Mouse (Mus musculus): ENCODE data around the gene Nfyb. TPM values are rescaled to one million over a fixed set of nuclear protein-coding genes. Genes with fewer than 3 reads are reported as not detected.

The Nfyb gene
- polyA plus RNA-seq, 1 experiment: not detected

DNA sequence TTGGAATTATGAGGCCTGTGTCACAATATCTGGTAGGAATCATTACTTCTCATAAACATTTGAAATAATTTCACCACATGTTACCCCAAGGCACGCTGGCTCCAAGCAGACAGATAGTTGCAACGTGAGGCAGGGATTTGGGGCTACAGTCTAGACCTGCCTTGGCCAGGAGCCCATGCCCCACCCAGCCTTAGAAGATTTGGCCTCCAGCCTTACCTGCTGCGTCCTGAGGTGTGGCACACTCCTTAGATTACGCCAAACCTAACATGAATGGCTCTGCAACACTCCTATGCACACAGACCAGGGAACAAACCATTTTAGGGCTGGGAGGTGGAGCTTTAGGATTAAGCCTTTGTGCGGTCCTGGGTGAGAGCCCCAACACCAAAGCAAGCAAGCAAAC, 36.1 kb upstream of the Nfyb start:
- 75% methylated on average over 5 of the region's 5 CpGs for whole genome bisulfite sequencing
- Histone ChIP-seq H3K27ac (ENCODE audit: insufficient read depth, low read depth, low read length) (no peak overlapping the region), H3K4me1 (ENCODE audit: control insufficient read depth, insufficient read depth, low read length) (peaks cover 9% of the 10 kb centered on the region), H3K4me3 (ENCODE audit: insufficient read depth, low read depth, low read length) (no peak overlapping the region)
- TF ChIP-seq CTCF (IDR thresholded peaks at IDR 0.05; ENCODE audit: insufficient read depth, low read depth, low read length): no peak
- TF ChIP-seq POLR2A (IDR thresholded peaks at IDR 0.05; ENCODE audit: insufficient read depth, low read depth, low read length): no peak

DNA sequence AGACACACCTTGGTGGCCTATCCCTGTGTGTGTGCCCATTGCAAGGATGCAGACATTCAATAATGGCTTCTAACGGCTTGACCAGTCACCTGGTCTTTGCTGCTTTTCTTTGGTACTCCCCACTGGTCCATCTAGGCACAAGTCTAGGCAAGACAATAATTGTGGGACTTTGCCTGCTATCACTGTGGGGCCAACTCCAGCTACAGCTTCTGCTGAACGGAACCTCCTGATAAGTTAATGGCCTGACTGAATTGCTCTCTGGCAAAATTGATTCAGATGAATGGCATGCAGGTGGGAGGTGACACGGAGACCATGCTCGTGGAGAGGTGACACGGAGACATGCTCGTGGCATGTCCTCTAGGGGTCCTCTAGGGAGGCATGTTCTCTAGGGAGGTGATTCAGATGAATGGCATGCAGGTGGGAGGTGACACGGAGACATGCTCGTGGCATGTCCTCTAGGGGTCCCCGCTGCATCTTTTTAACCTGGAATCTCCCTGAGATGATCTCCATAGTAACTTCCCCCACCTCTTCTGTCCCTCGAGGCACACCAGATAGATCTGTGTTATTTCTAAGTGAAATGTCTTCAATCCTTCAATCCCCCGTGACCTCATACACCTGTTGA, 34.5 kb upstream of the Nfyb start:
- no peak overlapping the region for H3K4me3 ChIP-seq (ENCODE audit: insufficient read depth, low read depth, low read length)
- H3K27ac ChIP-seq (ENCODE audit: insufficient read depth, low read depth, low read length): no peak overlapping the region
- TF ChIP-seq POLR2A (IDR thresholded peaks at IDR 0.05; ENCODE audit: insufficient read depth, low read depth, low read length) (no peak), CTCF (IDR thresholded peaks at IDR 0.05; ENCODE audit: insufficient read depth, low read depth, low read length) (no peak)
- 77% methylated on average over 11 of the region's 11 CpGs for WGBS
- H3K4me1 ChIP-seq (ENCODE audit: control insufficient read depth, insufficient read depth, low read length): peaks cover 12% of the 10 kb centered on the region

DNA sequence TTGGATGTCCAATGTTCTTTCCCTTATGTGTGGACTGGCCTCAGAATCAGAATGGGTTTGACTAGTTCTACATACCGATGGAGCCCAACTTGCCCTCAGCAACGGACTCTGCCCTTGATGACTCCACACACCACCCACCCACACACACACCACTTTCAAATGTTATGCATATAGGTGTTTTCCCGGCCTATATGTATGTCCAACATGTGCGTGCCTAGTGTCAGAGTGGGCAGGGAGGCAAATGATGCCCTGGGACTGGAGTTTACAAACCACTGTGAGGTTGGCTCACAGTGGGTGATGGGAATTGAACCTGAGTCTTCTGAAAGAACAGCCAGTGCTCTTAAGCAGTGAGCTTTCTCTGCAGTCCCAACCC, 33.2 kb upstream of the Nfyb start:
- Histone ChIP-seq H3K4me1 (ENCODE audit: control insufficient read depth, insufficient read depth, low read length) (peaks cover 12% of the 10 kb centered on the region), H3K4me3 (ENCODE audit: insufficient read depth, low read depth, low read length) (no peak overlapping the region), H3K27ac (ENCODE audit: insufficient read depth, low read depth, low read length) (0 out of 2 replicates have a peak overlapping the region, but pooled peaks have one; percentile 7)
- no peak for TF ChIP-seq CTCF (IDR thresholded peaks at IDR 0.05; ENCODE audit: insufficient read depth, low read depth, low read length)
- TF ChIP-seq POLR2A (IDR thresholded peaks at IDR 0.05; ENCODE audit: insufficient read depth, low read depth, low read length): no peak
- 82% methylated on average over 4 of the region's 4 CpGs for WGBS

DNA sequence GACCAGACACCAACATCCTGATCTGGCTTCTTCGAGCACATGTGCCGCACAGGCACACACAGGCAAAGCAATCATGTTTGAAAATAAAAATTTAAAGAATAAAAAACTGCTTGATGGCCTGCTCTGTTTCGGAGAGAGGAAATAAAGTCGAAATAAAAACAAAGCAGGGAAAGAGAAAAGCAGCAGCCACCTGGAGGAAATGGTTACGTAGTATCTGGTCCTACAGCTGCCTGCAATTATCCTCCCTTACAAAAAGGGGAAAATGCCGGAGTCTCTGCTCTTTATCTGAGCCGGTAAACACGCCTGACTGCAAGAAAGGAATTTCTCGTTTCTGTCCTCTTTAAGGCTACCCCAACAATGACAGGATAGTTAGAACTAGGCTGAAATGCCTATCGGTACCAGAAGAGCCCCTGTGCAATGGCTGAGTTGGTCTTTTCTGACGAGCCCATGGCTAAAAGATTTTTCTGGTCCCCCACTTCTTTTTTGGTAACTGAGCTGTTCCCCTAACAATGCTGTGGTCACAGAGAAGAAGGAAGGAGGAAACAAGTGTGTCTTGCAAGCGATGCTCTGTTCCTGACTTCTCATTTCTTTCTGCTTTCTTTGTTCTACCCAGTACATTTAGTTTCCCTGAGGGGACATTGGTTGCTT, 32.7 kb upstream of the Nfyb start:
- no peak for TF ChIP-seq CTCF (IDR thresholded peaks at IDR 0.05; ENCODE audit: insufficient read depth, low read depth, low read length)
- TF ChIP-seq POLR2A (IDR thresholded peaks at IDR 0.05; ENCODE audit: insufficient read depth, low read depth, low read length): no peak
- no peak overlapping the region for H3K4me3 ChIP-seq (ENCODE audit: insufficient read depth, low read depth, low read length)
- H3K27ac ChIP-seq (ENCODE audit: insufficient read depth, low read depth, low read length): peak overlapping the region; percentile 7; the same call in 1 of the 2 replicates
- peaks cover 12% of the 10 kb centered on the region for H3K4me1 ChIP-seq (ENCODE audit: control insufficient read depth, insufficient read depth, low read length)
- WGBS: 33% methylated on average over 12 of the region's 12 CpGs

DNA sequence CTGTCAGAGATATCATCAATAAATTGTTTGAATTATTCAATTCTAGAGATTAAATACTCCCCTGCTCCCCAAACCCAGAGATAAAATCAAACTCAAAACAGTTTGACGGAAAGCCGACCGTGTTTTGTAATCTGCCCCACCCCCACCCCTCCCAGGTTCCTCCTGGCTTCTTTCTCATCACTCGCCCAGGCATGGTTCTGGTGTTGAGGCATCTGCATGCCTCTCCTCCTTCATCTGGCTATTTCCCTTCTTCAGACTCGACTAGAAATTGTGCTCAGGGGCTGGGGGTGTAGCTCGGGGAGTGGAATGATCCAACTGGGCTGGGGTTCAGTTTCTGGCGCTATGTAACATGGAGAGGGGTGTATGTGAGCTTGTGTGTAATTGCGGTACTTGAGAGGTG, 31.8 kb upstream of the Nfyb start:
- H3K4me3 ChIP-seq (ENCODE audit: insufficient read depth, low read depth, low read length): peak overlapping the region; percentile 9; the same call in 1 of the 2 replicates
- no peak for TF ChIP-seq CTCF (IDR thresholded peaks at IDR 0.05; ENCODE audit: insufficient read depth, low read depth, low read length)
- no peak for TF ChIP-seq POLR2A (IDR thresholded peaks at IDR 0.05; ENCODE audit: insufficient read depth, low read depth, low read length)

DNA sequence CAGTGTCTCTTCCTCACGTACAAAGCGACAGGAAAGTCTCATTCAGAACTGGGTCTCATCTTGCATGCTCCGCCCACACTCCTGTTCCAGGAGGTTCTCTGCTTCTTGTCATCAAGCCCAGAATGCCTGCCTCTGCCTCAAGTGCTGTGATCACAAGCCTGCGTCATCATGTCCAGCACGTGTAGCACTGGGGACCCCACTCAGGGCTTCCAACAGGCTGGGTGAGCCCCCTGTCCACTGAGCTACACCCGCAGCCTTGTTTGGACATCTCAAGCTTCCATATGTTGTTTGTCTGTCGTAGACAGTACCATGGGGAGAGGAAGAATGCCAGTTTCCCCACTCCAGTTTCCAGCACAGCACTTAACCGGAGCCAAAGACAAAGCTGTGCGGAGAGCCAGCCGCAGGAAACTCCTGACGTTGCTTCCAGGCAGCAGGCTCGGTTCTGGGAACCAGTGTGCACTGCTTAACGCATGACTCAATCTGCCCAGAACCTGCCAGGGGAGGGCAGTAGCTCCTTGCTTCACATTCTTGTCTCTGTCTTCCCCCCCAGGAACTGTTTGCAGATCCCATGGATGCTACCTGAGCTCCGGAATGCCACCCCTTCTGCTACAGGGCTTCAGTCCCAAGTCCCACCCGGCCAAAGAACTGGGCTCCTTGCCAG, 31.3 kb upstream of the Nfyb start:
- Histone ChIP-seq H3K4me3 (ENCODE audit: insufficient read depth, low read depth, low read length) (peak overlapping the region; percentile 9; the same call in 1 of the 2 replicates), H3K27ac (ENCODE audit: insufficient read depth, low read depth, low read length) (no peak overlapping the region), H3K4me1 (ENCODE audit: control insufficient read depth, insufficient read depth, low read length) (peaks cover 12% of the 10 kb centered on the region)
- TF ChIP-seq CTCF (IDR thresholded peaks at IDR 0.05; ENCODE audit: insufficient read depth, low read depth, low read length) (no peak), POLR2A (IDR thresholded peaks at IDR 0.05; ENCODE audit: insufficient read depth, low read depth, low read length) (no peak)
- 18% methylated on average over 15 of the region's 15 CpGs for WGBS

More for the DNA sequence above, 31.8 kb upstream of the Nfyb start:
- no peak overlapping the region for H3K27ac ChIP-seq (ENCODE audit: insufficient read depth, low read depth, low read length)
- 38% methylated on average over 8 of the region's 8 CpGs for WGBS
- peaks cover 12% of the 10 kb centered on the region for H3K4me1 ChIP-seq (ENCODE audit: control insufficient read depth, insufficient read depth, low read length)

DNA sequence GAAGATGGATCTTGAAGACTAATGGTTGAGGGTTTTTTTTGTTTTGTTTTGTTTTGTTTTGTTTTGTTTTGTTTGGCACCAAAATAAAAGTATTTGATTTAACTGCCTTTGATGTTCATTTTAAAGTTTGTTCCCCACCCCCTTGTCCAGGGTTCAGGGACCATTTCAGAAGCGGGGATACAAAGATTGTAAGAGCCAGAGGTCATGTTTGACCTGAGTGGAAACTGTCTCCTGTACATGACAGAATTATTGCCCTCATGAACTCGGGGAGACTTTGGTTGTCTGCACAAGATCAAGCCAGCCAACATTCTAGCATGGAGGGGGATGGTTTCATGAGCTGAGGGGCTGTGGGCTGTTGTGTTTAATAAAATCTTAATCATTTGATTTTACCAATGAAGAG, 28.4 kb upstream of the Nfyb start:
- no peak for TF ChIP-seq CTCF (IDR thresholded peaks at IDR 0.05; ENCODE audit: insufficient read depth, low read depth, low read length)
- TF ChIP-seq POLR2A (IDR thresholded peaks at IDR 0.05; ENCODE audit: insufficient read depth, low read depth, low read length): no peak
- H3K4me1 ChIP-seq (ENCODE audit: control insufficient read depth, insufficient read depth, low read length): peaks cover 12% of the 10 kb centered on the region
- no peak overlapping the region for H3K27ac ChIP-seq (ENCODE audit: insufficient read depth, low read depth, low read length)
- no peak overlapping the region for H3K4me3 ChIP-seq (ENCODE audit: insufficient read depth, low read depth, low read length)
- 86% methylated on average over 2 of the region's 2 CpGs for WGBS

DNA sequence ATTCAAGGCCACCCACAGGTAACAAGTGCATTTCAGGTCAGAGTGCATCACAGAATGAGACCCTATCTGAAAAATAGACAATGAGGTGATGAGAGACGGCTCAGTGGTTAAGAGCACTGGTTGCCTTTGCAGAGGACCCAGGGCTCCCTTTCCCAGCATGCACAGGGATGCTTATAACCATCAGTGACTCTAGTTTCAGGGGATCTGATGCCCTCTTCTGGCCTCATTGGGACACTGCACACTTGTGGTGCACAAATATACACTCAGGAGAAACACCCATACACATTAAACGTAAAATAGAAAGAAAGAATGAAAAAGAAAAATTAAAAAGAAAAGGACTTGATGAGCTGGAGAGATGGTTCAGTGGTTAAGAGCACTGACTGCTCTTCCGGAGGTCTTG, 27.8 kb upstream of the Nfyb start:
- Histone ChIP-seq H3K27ac (ENCODE audit: insufficient read depth, low read depth, low read length) (no peak overlapping the region), H3K4me3 (ENCODE audit: insufficient read depth, low read depth, low read length) (no peak overlapping the region), H3K4me1 (ENCODE audit: control insufficient read depth, insufficient read depth, low read length) (peaks cover 12% of the 10 kb centered on the region)
- no peak for TF ChIP-seq CTCF (IDR thresholded peaks at IDR 0.05; ENCODE audit: insufficient read depth, low read depth, low read length)
- no peak for TF ChIP-seq POLR2A (IDR thresholded peaks at IDR 0.05; ENCODE audit: insufficient read depth, low read depth, low read length)
- 96% methylated on average over 3 of the region's 3 CpGs for WGBS

DNA sequence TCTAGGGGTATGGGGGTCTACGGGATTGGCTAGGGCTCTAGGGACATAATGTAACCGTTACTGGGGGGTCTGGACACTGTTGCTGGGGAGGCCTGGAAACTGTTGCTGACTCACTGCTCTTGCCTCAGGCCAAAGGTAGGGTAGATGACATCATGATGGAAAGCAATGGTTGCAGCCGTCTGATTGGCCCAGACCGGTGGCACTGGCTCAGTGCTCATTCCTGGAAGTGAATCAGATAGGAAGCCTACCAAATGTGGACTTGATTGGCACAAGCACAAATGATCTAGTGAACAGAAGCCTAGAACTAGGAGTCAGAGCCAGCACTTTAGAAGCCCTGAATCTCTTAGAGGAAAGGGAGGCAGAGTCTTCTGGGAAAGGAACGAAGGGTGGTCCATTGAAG, 26.6 kb upstream of the Nfyb start:
- no peak for TF ChIP-seq CTCF (IDR thresholded peaks at IDR 0.05; ENCODE audit: insufficient read depth, low read depth, low read length)
- Histone ChIP-seq H3K4me3 (ENCODE audit: insufficient read depth, low read depth, low read length) (no peak overlapping the region), H3K27ac (ENCODE audit: insufficient read depth, low read depth, low read length) (no peak overlapping the region), H3K4me1 (ENCODE audit: control insufficient read depth, insufficient read depth, low read length) (peaks cover 7% of the 10 kb centered on the region)
- WGBS: 91% methylated on average over 5 of the region's 5 CpGs
